Mouse (Mus musculus) monocyte, adult 5-6 weeks (primary cell): ENCODE results near the gene Cttnbp2nl. TPM values are rescaled to one million over a fixed set of nuclear protein-coding genes. Genes with fewer than 3 reads are reported as not detected.

Experiments
- ATAC-seq: fragments of 153-309, 156-312 bp; replicated peaks from 2 replicates; pipeline ENCODE4 v1.8.0; 2017; ENCODE audit warnings: mild to moderate bottlenecking; ENCODE audit not compliant: low TSS enrichment, insufficient number of reproducible peaks, severe bottlenecking, poor library complexity, low FRiP score
- total RNA-seq: library from RNA; stranded (forward); fragments of 200-1000, 200-491, 200-594 nt; gene quantifications from 3 replicates; pipeline ENCODE4 v1.2.3, GENCODE M21; 2017

The Cttnbp2nl gene
- total RNA-seq, 1 experiment from 2014 or later = 0.19 TPM

- no peak for ATAC-seq
Observed at GRCm38 (mm10) chr3:105061496-105061895, 8.6 kb upstream of the Cttnbp2nl start.

- no peak for ATAC-seq
Observed at GRCm38 (mm10) chr3:105060992-105061391, 8.0 kb upstream of the Cttnbp2nl start.

GRCm38 (mm10) chr3:105059911-105060310 lies 7.0 kb upstream of the Cttnbp2nl start:
- ATAC-seq = no peak

- peak; percentile 66 for ATAC-seq
Observed at GRCm38 (mm10) chr3:105058627-105059513, 5.9 kb upstream of the Cttnbp2nl start.

GRCm38 (mm10) chr3:105055666-105056065 lies 2.7 kb upstream of the Cttnbp2nl start:
- no peak for ATAC-seq

GRCm38 (mm10) chr3:105054952-105055351 lies 2.0 kb upstream of the Cttnbp2nl start:
- no peak for ATAC-seq

- ATAC-seq = no peak
Observed at GRCm38 (mm10) chr3:105053698-105054001, 704 bp upstream of the Cttnbp2nl start.

GRCm38 (mm10) chr3:105052171-105052936 lies 592 bp downstream of the Cttnbp2nl start:
- ATAC-seq = no peak

- no peak for ATAC-seq
Observed at GRCm38 (mm10) chr3:105051103-105051502, 1.8 kb downstream of the Cttnbp2nl start.

GRCm38 (mm10) chr3:105049848-105050247 lies 3.1 kb downstream of the Cttnbp2nl start:
- no peak for ATAC-seq

GRCm38 (mm10) chr3:105047616-105048015 lies 5.3 kb downstream of the Cttnbp2nl start:
- no peak for ATAC-seq

- ATAC-seq = peak; percentile 87
Observed at GRCm38 (mm10) chr3:105046870-105047269, 6.1 kb downstream of the Cttnbp2nl start.

GRCm38 (mm10) chr3:105043746-105044145 lies 9.2 kb downstream of the Cttnbp2nl start:
- ATAC-seq = no peak

- ATAC-seq = no peak
Observed at GRCm38 (mm10) chr3:105040983-105041625, 11.8 kb downstream of the Cttnbp2nl start.

- no peak for ATAC-seq
Observed at GRCm38 (mm10) chr3:105040002-105040401, 12.9 kb downstream of the Cttnbp2nl start.

GRCm38 (mm10) chr3:105037240-105037770 lies 15.6 kb downstream of the Cttnbp2nl start:
- no peak for ATAC-seq

GRCm38 (mm10) chr3:105036281-105036847 lies 16.6 kb downstream of the Cttnbp2nl start:
- ATAC-seq = no peak

- ATAC-seq = no peak
Observed at GRCm38 (mm10) chr3:105023371-105024005, 29.5 kb downstream of the Cttnbp2nl start.
